Mouse (Mus musculus) adrenal gland, postnatal 25 days (tissue): ENCODE measurements around the gene Gm3453. TPM values are rescaled to one million over a fixed set of nuclear protein-coding genes. Genes with fewer than 3 reads are reported as not detected.
A peak's percentile ranks its signal among the peaks of the same experiment; 100 is the strongest.
"Not testable (repeated sequence)": the region's sequence is repeated elsewhere in the genome, so short reads cannot be mapped to it uniquely, and the experiment has no call there.

ENCODE experiments used
- DNase-seq: peaks from one replicate; pipeline ENCODE4 v3.0.0; 2021; ENCODE audit warnings: mixed read lengths
- long read RNA-seq: library from polyadenylated mRNA; stranded (forward); transcript quantifications from one replicate; pipeline ENCODE4 v2.0.0, GENCODE M21; 2021
- total RNA-seq: library from RNA; stranded (reverse); gene quantifications from 2 replicates; pipeline ENCODE4 v1.2.3, GENCODE M21; 2021

Gene Gm3453
- not detected in 2 replicates for total RNA-seq
- long read RNA-seq = 0 reads

DNA sequence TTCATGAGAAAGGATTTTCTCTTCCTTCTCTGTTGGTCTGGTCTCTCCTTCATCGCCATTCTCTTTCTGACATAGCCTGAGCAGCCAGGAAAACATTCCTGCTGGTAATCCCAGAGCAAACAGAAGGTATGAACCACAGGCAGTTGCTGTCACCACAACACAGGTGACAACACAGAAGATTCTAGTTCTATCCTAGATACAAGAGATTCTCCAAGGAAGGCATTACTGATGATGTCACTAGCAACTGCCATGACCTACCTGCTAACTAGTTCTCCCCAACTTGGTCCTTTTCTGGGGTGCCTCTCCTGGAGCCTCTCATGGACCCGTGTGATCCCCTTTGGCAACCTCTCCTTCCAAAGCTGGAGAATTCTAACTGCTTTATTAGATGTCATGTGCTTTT is at the start of gene Gm3453:
Gene Gm3453, minus strand, starts transcription at position 101 of the 400 bp plus-strand sequence.
- DNase-seq = not testable (repeated sequence)

DNA sequence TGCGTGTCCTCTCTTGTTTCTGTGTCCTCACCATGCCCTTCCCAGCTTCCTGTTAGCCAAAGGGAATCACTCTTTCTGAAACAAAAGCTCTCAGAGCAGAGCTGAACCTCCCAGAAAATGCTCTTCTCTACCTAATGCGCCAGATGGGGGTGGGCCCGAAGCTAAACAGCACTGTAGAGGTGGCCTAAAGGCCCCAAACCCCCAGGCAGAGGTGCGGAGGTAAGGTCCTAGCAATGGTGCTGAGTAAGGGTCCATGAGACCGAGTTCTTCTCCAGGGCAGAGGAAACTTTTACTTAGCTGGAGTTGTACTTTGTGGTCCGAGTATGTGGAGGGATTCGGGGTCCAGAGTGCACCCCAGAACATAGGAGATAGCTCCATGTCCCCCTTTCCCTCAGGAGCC is 8.2 kb upstream of the Gm3453 start:
- not testable (repeated sequence) for DNase-seq

GRCm38 (mm10) chr14:5962441-5962840 is 16.5 kb downstream of the Gm3453 start:
- not testable (repeated sequence) for DNase-seq

- peak; percentile 11 for DNase-seq
These were observed 17.3 kb downstream of the Gm3453 start, which contains the start of gene Gm3248 for GRCm38 (mm10) chr14:5961635-5962034. TSS of gene Gm3248 (minus strand) at chr14:5961745.

DNA sequence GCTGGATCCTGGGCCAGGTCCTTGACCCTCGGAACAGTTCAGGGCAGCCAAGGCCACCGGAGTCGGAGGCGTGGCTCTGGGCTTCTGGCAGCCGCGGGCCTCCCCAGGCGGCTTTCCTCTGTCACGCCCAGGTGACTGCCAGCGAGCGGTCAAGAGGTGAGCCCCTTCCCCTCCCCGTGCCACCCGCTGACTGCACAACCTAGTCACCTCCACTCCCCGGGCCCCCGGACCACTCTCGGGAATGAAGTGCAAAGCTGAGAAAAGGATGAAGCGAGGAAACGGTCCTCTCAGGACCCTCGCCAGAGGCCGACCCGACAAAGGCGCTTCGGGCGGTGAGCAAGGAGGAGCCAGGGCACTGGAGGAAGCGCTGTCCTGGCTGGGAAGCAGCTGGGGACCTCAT is 17.8 kb downstream of the Gm3453 start:
- DNase-seq = peak; percentile 7

DNA sequence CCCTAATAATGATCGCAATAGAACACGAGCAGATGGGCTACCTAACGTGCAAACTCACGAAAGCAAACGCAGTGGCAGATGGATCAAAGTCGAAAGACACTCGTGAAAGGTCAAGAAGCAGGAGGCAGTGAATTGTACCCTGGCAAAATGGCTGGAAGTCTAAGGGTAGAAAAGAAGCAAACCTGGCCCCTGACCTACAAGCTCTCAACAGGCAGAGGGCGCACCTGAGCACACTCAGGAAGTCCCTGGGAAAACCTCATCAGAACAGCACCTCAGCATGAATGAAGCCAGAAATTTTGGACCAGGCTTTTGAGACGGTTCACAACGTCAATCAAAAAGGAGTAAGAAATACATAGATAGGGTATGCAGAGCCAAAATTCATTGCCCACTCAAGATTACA is 18.5 kb downstream of the Gm3453 start:
- DNase-seq = not testable (repeated sequence)

DNA sequence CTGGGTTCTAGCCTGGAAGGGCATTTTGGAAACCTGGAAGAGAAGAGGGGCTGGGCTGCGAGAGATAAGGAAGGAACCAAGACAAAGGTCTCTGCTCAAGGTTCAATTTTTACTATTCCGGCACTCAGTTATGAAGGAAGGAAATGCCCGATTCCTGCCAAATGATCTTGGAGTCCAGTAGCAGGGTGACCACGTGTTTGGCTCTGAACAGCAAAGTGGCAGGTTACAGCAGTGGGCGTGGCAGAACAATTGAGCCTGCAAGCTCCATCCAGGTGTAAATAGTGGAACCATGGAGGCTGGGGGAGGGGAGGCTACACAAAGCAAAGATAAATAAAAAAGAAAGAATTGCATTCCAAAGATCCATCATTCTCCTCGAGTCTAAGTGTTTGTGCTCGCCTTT is 55.7 kb downstream of the Gm3453 start:
- not testable (repeated sequence) for DNase-seq

Other genes starting within 250 kb of the Gm3453 start
- gene Gm3373, start 237.6 kb downstream of the Gm3453 start, total RNA-seq = not detected in 2 replicates
- 0.73 TPM in 1 of 2 replicates, not detected in the other for gene Gm3383, start 171.2 kb downstream of the Gm3453 start, total RNA-seq
- not detected in 2 replicates for gene Gm3424, start 148.8 kb downstream of the Gm3453 start, total RNA-seq
- not detected in 2 replicates for gene Gm8237, start 98.8 kb downstream of the Gm3453 start, total RNA-seq
- not detected in 2 replicates for gene Gm3248, start 17.4 kb downstream of the Gm3453 start, total RNA-seq
- not detected in 2 replicates for gene Gm6337, start 79.1 kb upstream of the Gm3453 start, total RNA-seq
- gene Gm8206, start 114.8 kb upstream of the Gm3453 start, total RNA-seq = not detected in 2 replicates
- 0.64 TPM in 1 of 2 replicates, not detected in the other for gene Gm3468, start 129.5 kb upstream of the Gm3453 start, total RNA-seq
- not detected in 2 replicates for gene Gm3476, start 146.7 kb upstream of the Gm3453 start, total RNA-seq
- 0.18 TPM in 1 of 2 replicates, not detected in the other for gene Gm21560, start 240.2 kb upstream of the Gm3453 start, total RNA-seq